Mouse (Mus musculus): Measurements from ENCODE around the gene Sval3.

Gene Sval3

GRCm38 (mm10) chr6:41967840-41968239, at the start of gene Sval3:
TSS of gene Sval3 (plus strand) at chr6:41968140.
- DNase-seq (ENCODE audit: extremely low read depth, low read depth, low spot score): no peak

DNA sequence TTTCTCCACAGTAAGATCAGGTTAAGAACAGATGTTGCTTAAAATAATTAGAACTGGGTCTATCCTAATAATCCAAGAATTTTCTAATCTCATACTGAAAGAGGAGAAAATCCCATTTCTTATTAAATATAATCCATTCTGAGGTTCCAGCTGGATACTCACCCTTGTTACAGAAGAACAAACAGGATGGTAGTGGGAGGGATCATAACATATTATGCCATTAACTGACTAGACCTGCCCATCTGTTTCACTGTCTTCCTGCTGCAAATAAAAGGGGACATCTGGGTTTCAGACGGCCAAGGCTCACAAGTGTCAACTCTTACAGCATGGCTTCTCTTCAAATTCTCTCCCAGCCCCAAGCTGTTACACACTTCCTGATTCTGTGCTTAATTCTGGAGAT, 16.6 kb upstream of the Sval3 start, which contains the start of gene Sval1:
TSS of gene Sval1 (plus strand) at position 301 of the 400 bp plus-strand sequence.
- no peak for DNase-seq (ENCODE audit: extremely low read depth, low read depth, low spot score)

Data from fat pad, adult 2 months (tissue).